Mouse (Mus musculus) myocyte (in vitro differentiated cells): ENCODE data around the gene Fscn3.

Experiments
- POLR2A ChIP-seq: IDR thresholded peaks from one replicate; pipeline ENCODE4 v1.6.1; 2011; ENCODE audit warnings: low read depth, mild to moderate bottlenecking, control low read depth, moderate library complexity; ENCODE audit not compliant: insufficient read length
- POLR2AphosphoS2 ChIP-seq: IDR thresholded peaks from one replicate; pipeline ENCODE4 v1.6.1; 2011; ENCODE audit warnings: low read depth, control low read depth; ENCODE audit not compliant: insufficient read length
- REST ChIP-seq: IDR thresholded peaks from one replicate; pipeline ENCODE4 v1.6.1; 2011; ENCODE audit warnings: mild to moderate bottlenecking, control low read depth, moderate library complexity; ENCODE audit not compliant: insufficient read depth, insufficient read length
- SRF ChIP-seq: IDR thresholded peaks from one replicate; pipeline ENCODE4 v1.6.1; 2011; ENCODE audit warnings: low read depth; ENCODE audit not compliant: control insufficient read depth, insufficient read length
- TCF12 ChIP-seq: IDR thresholded peaks from one replicate; pipeline ENCODE4 v1.6.1; 2011; ENCODE audit warnings: mild to moderate bottlenecking, control low read depth; ENCODE audit not compliant: poor library complexity, insufficient read depth, severe bottlenecking
- USF1 ChIP-seq: IDR thresholded peaks from one replicate; pipeline ENCODE4 v1.6.1; 2011; ENCODE audit warnings: low read depth, mild to moderate bottlenecking, control low read depth, moderate library complexity

DNA sequence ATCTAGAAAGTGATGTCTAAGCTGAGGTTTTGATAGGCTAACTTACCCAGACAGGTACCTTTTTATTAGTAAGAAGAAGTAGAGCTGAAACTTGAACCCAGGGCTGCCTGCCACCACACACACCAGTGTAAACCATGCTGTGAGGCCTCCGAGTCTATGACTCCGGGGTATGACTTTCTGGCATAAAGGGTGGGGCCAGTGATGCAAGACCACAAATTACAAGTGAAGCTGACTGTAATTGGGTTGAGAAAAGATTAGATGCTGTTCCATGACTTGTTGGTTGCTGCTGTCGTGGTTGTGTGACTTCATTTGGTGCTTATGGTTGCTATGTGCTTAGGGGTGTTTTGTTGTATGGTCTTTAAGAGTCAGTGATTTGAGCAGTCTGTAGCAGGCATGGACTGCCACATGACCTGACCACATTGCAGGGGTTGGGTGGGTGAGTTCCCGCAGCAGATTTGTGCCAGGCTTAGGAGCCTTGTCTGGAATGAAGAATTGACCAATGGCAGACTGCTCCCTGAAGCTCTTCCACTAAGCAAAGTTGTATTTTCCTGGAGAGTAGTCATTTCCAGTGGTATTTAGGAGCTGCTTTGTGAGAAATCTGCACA, 55.2 kb downstream of the Fscn3 start:
- no peak for TF ChIP-seq POLR2A
- no peak for TF ChIP-seq REST
- TF ChIP-seq SRF: no peak
- TF ChIP-seq USF1: peak; percentile 70
- no peak for TF ChIP-seq POLR2AphosphoS2
- TF ChIP-seq TCF12: no peak
